ENCODE assay signal across 10 mouse cellular contexts in the genomic region with DNA sequence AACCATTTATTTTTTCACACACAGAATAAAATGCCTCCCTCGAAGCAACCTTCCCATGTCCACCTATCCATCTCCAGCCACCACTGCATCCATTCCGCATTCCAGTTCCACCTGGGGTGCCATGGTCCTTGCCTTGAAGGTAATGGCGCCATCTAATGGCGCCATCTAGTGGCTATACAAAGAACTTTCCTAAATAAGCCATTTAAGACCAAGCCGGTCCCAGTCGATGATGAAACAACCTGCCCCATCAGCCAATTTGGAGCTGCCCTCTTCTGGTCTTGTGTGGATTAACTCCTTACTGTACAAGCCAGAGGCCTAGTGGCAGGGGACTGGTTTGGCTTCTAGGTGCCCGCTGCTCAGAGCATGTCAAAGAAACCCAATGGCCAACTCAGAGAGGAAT. TPM values are rescaled to one million over a fixed set of nuclear protein-coding genes. Genes with fewer than 3 reads are reported as not detected.
DNase-seq lines count a peak whose midpoint lies in the region; ATAC-seq and TF ChIP-seq lines count a peak whose summit lies in the region.
"Had no signal": no experiment of that assay in that cellular context is flagged by ENCODE, and none has a peak within 500 bp of the region (broad histone marks: within the 10 kb centered on the region; RNA-seq: fewer than 3 reads in every experiment).

No protein-coding gene starts in this region.

- no peak overlapping the region for H3K27ac ChIP-seq in cerebellum, adult 2 months (ENCODE audit: insufficient read depth, low read length)
- H3K27ac ChIP-seq in midbrain, embryonic 10.5 days (replicated peaks): no peak overlapping the region
- no peak overlapping the region for H3K27ac ChIP-seq in midbrain, embryonic 16.5 days (ENCODE audit: low read length)
- H3K27ac ChIP-seq in embryonic fibroblast, embryonic 13.5 days (ENCODE audit: insufficient read depth, low read length): no peak overlapping the region
- H3K27ac ChIP-seq in small intestine, adult 2 months (ENCODE audit: insufficient read depth, low read depth, low read length): no peak overlapping the region
- H3K27ac ChIP-seq: limb, embryonic 12.5 days had no signal

- no peak for TF ChIP-seq POLR2A in cerebellum, adult 2 months (IDR thresholded peaks at IDR 0.05; ENCODE audit: borderline replicate concordance, insufficient read depth, low read length)
- TF ChIP-seq POLR2A in embryonic fibroblast, embryonic 13.5 days (IDR thresholded peaks at IDR 0.05; ENCODE audit: low read depth, low read length): no peak
- no peak for TF ChIP-seq POLR2A in small intestine, adult 2 months (IDR thresholded peaks at IDR 0.05; ENCODE audit: low read depth, low read length)

- H3K9ac ChIP-seq in midbrain, embryonic 16.5 days (ENCODE audit: low read depth, low read length): no peak overlapping the region
- H3K9ac ChIP-seq: limb, embryonic 12.5 days had no signal

- no peaks in the 10 kb centered on the region for H3K27me3 ChIP-seq in cerebellum, adult 2 months (ENCODE audit: control insufficient read depth, insufficient read depth, low read length)
- H3K27me3 ChIP-seq in midbrain, embryonic 10.5 days (ENCODE audit: low read depth, poor library complexity, severe bottlenecking): no peaks in the 10 kb centered on the region
- H3K27me3 ChIP-seq in midbrain, embryonic 16.5 days (ENCODE audit: control insufficient read depth, insufficient read depth, low read depth, low read length): no peaks in the 10 kb centered on the region
- no peaks in the 10 kb centered on the region for H3K27me3 ChIP-seq in small intestine, adult 2 months (ENCODE audit: control insufficient read depth, insufficient read depth, low read length)
- H3K27me3 ChIP-seq: limb, embryonic 12.5 days had no signal

- H3K9me3 ChIP-seq in midbrain, embryonic 10.5 days (replicated peaks): no peaks in the 10 kb centered on the region
- H3K9me3 ChIP-seq in midbrain, embryonic 16.5 days (replicated peaks; ENCODE audit: control insufficient read depth, low read length, poor library complexity, severe bottlenecking): no peaks in the 10 kb centered on the region
- H3K9me3 ChIP-seq: limb, embryonic 12.5 days had no signal

- no peaks in the 10 kb centered on the region for H3K4me1 ChIP-seq in cerebellum, adult 2 months (ENCODE audit: control insufficient read depth, insufficient read depth, low read length)
- no peaks in the 10 kb centered on the region for H3K4me1 ChIP-seq in midbrain, embryonic 10.5 days
- no peaks in the 10 kb centered on the region for H3K4me1 ChIP-seq in midbrain, embryonic 16.5 days (ENCODE audit: control insufficient read depth, insufficient read depth, low read length)
- H3K4me1 ChIP-seq in embryonic fibroblast, embryonic 13.5 days (ENCODE audit: control insufficient read depth, insufficient read depth, low read length): no peaks in the 10 kb centered on the region
- H3K4me1 ChIP-seq in small intestine, adult 2 months (ENCODE audit: control insufficient read depth, insufficient read depth, insufficient read length, low read length): no peaks in the 10 kb centered on the region
- H3K4me1 ChIP-seq: limb, embryonic 12.5 days had no signal

- H3K4me2 ChIP-seq in midbrain, embryonic 16.5 days (ENCODE audit: low read length): no peak overlapping the region
- H3K4me2 ChIP-seq: limb, embryonic 12.5 days had no signal

- DNase-seq in cerebellum, adult 2 months: peak in 1 of 2 experiments; percentile 6
- DNase-seq in cerebellum, adult 11 months: no peak
- DNase-seq in midbrain, embryonic 10.5 days (ENCODE audit: low spot score): peak; percentile 17
- no peak for DNase-seq in frontal cortex, postnatal 36 days (ENCODE audit: low spot score in 2 of 2)
- DNase-seq in heart, postnatal 14 days: no peak

- peak; percentile 25; the same call in 1 of the 2 replicates for TF ChIP-seq CTCF in cerebellum, adult 2 months (IDR thresholded peaks at IDR 0.05; ENCODE audit: borderline replicate concordance, insufficient read depth, low read depth, low read length)
- 0 out of 2 replicates have a peak, but pooled peaks have one; percentile 11 for TF ChIP-seq CTCF in embryonic fibroblast, embryonic 13.5 days (IDR thresholded peaks at IDR 0.05; ENCODE audit: borderline replicate concordance, insufficient read depth, low read length)
- TF ChIP-seq CTCF in small intestine, adult 2 months (IDR thresholded peaks at IDR 0.05; ENCODE audit: extremely low read depth, insufficient read length, insufficient replicate concordance, low read depth, low read length): peak; percentile 37; the same call in 1 of the 2 replicates

- H3K4me3 ChIP-seq in cerebellum, adult 2 months (replicated peaks; ENCODE audit: insufficient read depth, low read depth, low read length): no peak overlapping the region
- H3K4me3 ChIP-seq in midbrain, embryonic 10.5 days: no peak overlapping the region
- no peak overlapping the region for H3K4me3 ChIP-seq in midbrain, embryonic 16.5 days (ENCODE audit: low read depth, low read length)
- no peak overlapping the region for H3K4me3 ChIP-seq in embryonic fibroblast, embryonic 13.5 days (ENCODE audit: insufficient read depth, low read length)
- H3K4me3 ChIP-seq in small intestine, adult 2 months (ENCODE audit: low read depth, low read length): no peak overlapping the region
- H3K4me3 ChIP-seq: limb, embryonic 12.5 days had no signal

- intact Hi-C loops in heart, postnatal 14 days (cut with DNase I): no loop called here

- ATAC-seq in midbrain, embryonic 16.5 days: no peak

- no peaks in the 10 kb centered on the region for H3K36me3 ChIP-seq in midbrain, embryonic 10.5 days
- no peaks in the 10 kb centered on the region for H3K36me3 ChIP-seq in midbrain, embryonic 16.5 days (ENCODE audit: control insufficient read depth, insufficient read depth, low read length)
- H3K36me3 ChIP-seq in small intestine, adult 2 months (ENCODE audit: control insufficient read depth, insufficient read depth, low read length): no peaks in the 10 kb centered on the region
- H3K36me3 ChIP-seq: limb, embryonic 12.5 days had no signal

- 25% methylated on average over 7 of the region's 7 CpGs for WGBS in cerebellum, adult 2 months
- WGBS in midbrain, embryonic 10.5 days: 22% methylated on average over 7 of the region's 7 CpGs
- WGBS in midbrain, embryonic 16.5 days: 21% methylated on average over 7 of the region's 7 CpGs
- WGBS in small intestine, adult 2 months: 25% methylated on average over 7 of the region's 7 CpGs

RNA-seq across cellular contexts. Expression of a gene that starts 28.7 kb away (rescaled TPM):
- 13.8 and 19.4 TPM in 2 replicates for polyA plus RNA-seq in cerebellum, adult 2 months (2012; rRNA removed)
- 0.35 and 0.43 TPM in 2 replicates for polyA plus RNA-seq in midbrain, embryonic 10.5 days (2016; fragmentation: Nextera tagmentation; extraction: Ambion mirVana)
- 43.9 and 55.0 TPM in 2 replicates for polyA plus RNA-seq in midbrain, embryonic 16.5 days (2015; fragmentation: Nextera tagmentation; extraction: Ambion mirVana)
- polyA plus RNA-seq in embryonic fibroblast, embryonic 13.5 days (2011; ENCODE audit: insufficient read length, low read depth, missing spikeins): not detected in 2 replicates
- not detected in 2 replicates for polyA plus RNA-seq in small intestine, adult 2 months (2012; rRNA removed)
- not detected for total RNA-seq in heart, postnatal 14 days (2021)
- total RNA-seq: gastrocnemius, adult 8-10 months had no signal

Comparison
In these comparisons a context has a peak if more than half of its experiments do, and no peak if none do; other contexts are left out.
1. RNA of a gene that starts 28.7 kb away (polyA plus RNA-seq): 43.9 to 55.0 TPM in midbrain, embryonic 16.5 days and 13.8 to 19.4 TPM in cerebellum, adult 2 months; 0.35 to 0.43 TPM in midbrain, embryonic 10.5 days, not detected in embryonic fibroblast, embryonic 13.5 days and not detected in small intestine, adult 2 months; every median in the first group is over 10 times any median in the second.
2. Peak in every context shown above with its lines, with median percentiles within 50 percentile points of each other: CTCF ChIP-seq.